Mouse (Mus musculus): ENCODE data around the gene Pak3. TPM values are rescaled to one million over a fixed set of nuclear protein-coding genes. Genes with fewer than 3 reads are reported as not detected.
"Not testable (repeated sequence)": the region's sequence is repeated elsewhere in the genome, so short reads cannot be mapped to it uniquely, and the experiment has no call there.

Gene Pak3
- polyA plus RNA-seq (2015; fragmentation: Nextera tagmentation; extraction: Ambion mirVana), result 0.66 and 1.4 TPM in 2 replicates

- Histone ChIP-seq H3K36me3 (no peaks in the 10 kb centered on the region), H3K4me1 (replicated peaks) (no peaks in the 10 kb centered on the region), H3K27me3 (peaks cover 10% of the 10 kb centered on the region; the same call in 1 of the 2 replicates), H3K4me2 (no peak within 1 kb of the TSS), H3K4me3 (replicated peaks) (no peak within 1 kb of the TSS), H3K27ac (no peak within 1 kb of the TSS), H3K9me3 (replicated peaks) (no peaks in the 10 kb centered on the region), H3K9ac (no peak within 1 kb of the TSS)
- 14% methylated on average over 23 of the region's 23 CpGs for WGBS (ENCODE audit: insufficient replicate concordance)
- ATAC-seq (ENCODE audit: low read depth) (no peak), DNase-seq (no peak)
Observed at GRCm38 (mm10) chrX:143518168-143518901, at the start of gene Pak3. TSS of gene Pak3 (plus strand) at chrX:143518591.

- Histone ChIP-seq H3K4me3 (replicated peaks) (no peak overlapping the region), H3K27ac (no peak overlapping the region), H3K9ac (no peak overlapping the region), H3K36me3 (no peaks in the 10 kb centered on the region), H3K4me1 (replicated peaks) (no peaks in the 10 kb centered on the region), H3K9me3 (replicated peaks) (no peaks in the 10 kb centered on the region), H3K4me2 (no peak overlapping the region), H3K27me3 (no peaks in the 10 kb centered on the region)
- ATAC-seq (ENCODE audit: low read depth) (peak; percentile 100), DNase-seq (peak; percentile 100)
- 55% methylated on average over 3 of the region's 3 CpGs for WGBS (ENCODE audit: insufficient replicate concordance)
Observed at GRCm38 (mm10) chrX:143482866-143483265, 35.5 kb upstream of the Pak3 start.

- DNase-seq (no peak), ATAC-seq (ENCODE audit: low read depth) (no peak)
- no peaks in the 10 kb centered on the region for H3K9me3 ChIP-seq (replicated peaks)
- H3K27me3 ChIP-seq, result no peaks in the 10 kb centered on the region
- H3K36me3 ChIP-seq, result no peaks in the 10 kb centered on the region
- H3K27ac ChIP-seq, result no peak overlapping the region
- H3K4me3 ChIP-seq (replicated peaks), result no peak overlapping the region
- H3K4me1 ChIP-seq (replicated peaks), result no peaks in the 10 kb centered on the region
- H3K9ac ChIP-seq, result no peak overlapping the region
- no peak overlapping the region for H3K4me2 ChIP-seq
- 38% methylated on average over 4 of the region's 4 CpGs for WGBS (ENCODE audit: insufficient replicate concordance)
Observed at GRCm38 (mm10) chrX:143501053-143501695, 17.2 kb upstream of the Pak3 start.

GRCm38 (mm10) chrX:143501776-143502365, 16.5 kb upstream of the Pak3 start:
- DNase-seq, result no peak
- Histone ChIP-seq H3K4me1 (replicated peaks) (no peaks in the 10 kb centered on the region), H3K36me3 (no peaks in the 10 kb centered on the region), H3K9me3 (replicated peaks) (no peaks in the 10 kb centered on the region), H3K4me3 (replicated peaks) (no peak overlapping the region), H3K27ac (no peak overlapping the region), H3K27me3 (no peaks in the 10 kb centered on the region), H3K9ac (no peak overlapping the region), H3K4me2 (no peak overlapping the region)
- 58% methylated on average over 5 of the region's 5 CpGs for WGBS (ENCODE audit: insufficient replicate concordance)
- no peak for ATAC-seq (ENCODE audit: low read depth)

- Histone ChIP-seq H3K27ac (no peak overlapping the region), H3K9me3 (replicated peaks) (no peaks in the 10 kb centered on the region), H3K4me2 (no peak overlapping the region), H3K4me1 (replicated peaks) (no peaks in the 10 kb centered on the region), H3K4me3 (replicated peaks) (no peak overlapping the region), H3K36me3 (no peaks in the 10 kb centered on the region), H3K9ac (no peak overlapping the region), H3K27me3 (peaks cover 10% of the 10 kb centered on the region; the same call in 1 of the 2 replicates)
- DNase-seq (no peak), ATAC-seq (ENCODE audit: low read depth) (no peak)
- WGBS (ENCODE audit: insufficient replicate concordance), result 28% methylated on average over 6 of the region's 7 CpGs
Observed at GRCm38 (mm10) chrX:143518917-143519316, 526 bp downstream of the Pak3 start.

GRCm38 (mm10) chrX:143519454-143519853, 1.1 kb downstream of the Pak3 start:
- not testable (repeated sequence) for H3K36me3 ChIP-seq; H3K9me3 ChIP-seq (replicated peaks); H3K27ac ChIP-seq; H3K4me3 ChIP-seq (replicated peaks); DNase-seq; H3K4me2 ChIP-seq; H3K4me1 ChIP-seq (replicated peaks); H3K9ac ChIP-seq; H3K27me3 ChIP-seq; ATAC-seq (ENCODE audit: low read depth)
- 50% methylated on average over 5 of the region's 5 CpGs for WGBS (ENCODE audit: insufficient replicate concordance)

GRCm38 (mm10) chrX:143520195-143520594, 1.8 kb downstream of the Pak3 start:
- Histone ChIP-seq H3K4me3 (replicated peaks) (no peak overlapping the region), H3K9me3 (replicated peaks) (no peaks in the 10 kb centered on the region), H3K4me2 (no peak overlapping the region), H3K27me3 (peaks cover 10% of the 10 kb centered on the region; the same call in 1 of the 2 replicates), H3K9ac (no peak overlapping the region), H3K4me1 (replicated peaks) (no peaks in the 10 kb centered on the region), H3K27ac (no peak overlapping the region), H3K36me3 (no peaks in the 10 kb centered on the region)
- 37% methylated on average over 1 of the region's 1 CpGs for WGBS (ENCODE audit: insufficient replicate concordance)
- ATAC-seq (ENCODE audit: low read depth), result no peak
- DNase-seq, result no peak

- Histone ChIP-seq H3K27ac (no peak overlapping the region), H3K9me3 (replicated peaks) (no peaks in the 10 kb centered on the region), H3K27me3 (peaks cover 3% of the 10 kb centered on the region; the same call in 1 of the 2 replicates), H3K4me1 (replicated peaks) (no peaks in the 10 kb centered on the region), H3K9ac (no peak overlapping the region), H3K4me3 (replicated peaks) (no peak overlapping the region), H3K36me3 (no peaks in the 10 kb centered on the region), H3K4me2 (no peak overlapping the region)
- no peak for DNase-seq
- ATAC-seq (ENCODE audit: low read depth), result no peak
- 66% methylated on average over 3 of the region's 3 CpGs for WGBS (ENCODE audit: insufficient replicate concordance)
Observed at GRCm38 (mm10) chrX:143532331-143532730, 13.9 kb downstream of the Pak3 start.

GRCm38 (mm10) chrX:143533574-143533973, 15.2 kb downstream of the Pak3 start:
- H3K4me3 ChIP-seq (replicated peaks), result no peak overlapping the region
- H3K4me1 ChIP-seq (replicated peaks), result no peaks in the 10 kb centered on the region
- DNase-seq, result no peak
- 57% methylated on average over 3 of the region's 3 CpGs for WGBS (ENCODE audit: insufficient replicate concordance)
- H3K4me2 ChIP-seq, result no peak overlapping the region
- no peaks in the 10 kb centered on the region for H3K9me3 ChIP-seq (replicated peaks)
- H3K27me3 ChIP-seq, result peaks cover 3% of the 10 kb centered on the region; the same call in 1 of the 2 replicates
- no peak overlapping the region for H3K27ac ChIP-seq
- ATAC-seq (ENCODE audit: low read depth), result no peak
- H3K9ac ChIP-seq, result no peak overlapping the region
- H3K36me3 ChIP-seq, result no peaks in the 10 kb centered on the region

- Histone ChIP-seq H3K27me3 (0 out of 2 replicates have a peak, but pooled peaks cover 3% of the 10 kb centered on the region), H3K4me1 (replicated peaks) (no peaks in the 10 kb centered on the region), H3K27ac (no peak overlapping the region), H3K4me2 (no peak overlapping the region), H3K9me3 (replicated peaks) (no peaks in the 10 kb centered on the region), H3K4me3 (replicated peaks) (no peak overlapping the region), H3K9ac (no peak overlapping the region), H3K36me3 (no peaks in the 10 kb centered on the region)
- 42% methylated on average over 2 of the region's 2 CpGs for WGBS (ENCODE audit: insufficient replicate concordance)
- no peak for DNase-seq
- ATAC-seq (ENCODE audit: low read depth), result no peak
Observed at GRCm38 (mm10) chrX:143542756-143543155, 24.4 kb downstream of the Pak3 start.

- Histone ChIP-seq H3K27ac (no peak overlapping the region), H3K4me3 (replicated peaks) (no peak overlapping the region), H3K4me2 (no peak overlapping the region), H3K9ac (no peak overlapping the region), H3K4me1 (replicated peaks) (no peaks in the 10 kb centered on the region), H3K27me3 (0 out of 2 replicates have a peak, but pooled peaks cover 3% of the 10 kb centered on the region), H3K36me3 (no peaks in the 10 kb centered on the region), H3K9me3 (replicated peaks) (no peaks in the 10 kb centered on the region)
- DNase-seq, result no peak
- ATAC-seq (ENCODE audit: low read depth), result no peak
- 43% methylated on average over 7 of the region's 7 CpGs for WGBS (ENCODE audit: insufficient replicate concordance)
Observed at GRCm38 (mm10) chrX:143543186-143543793, 24.9 kb downstream of the Pak3 start.

All from liver, embryonic 13.5 days (tissue).